Mouse (Mus musculus): ENCODE data around the gene Rabgap1l.

DNA sequence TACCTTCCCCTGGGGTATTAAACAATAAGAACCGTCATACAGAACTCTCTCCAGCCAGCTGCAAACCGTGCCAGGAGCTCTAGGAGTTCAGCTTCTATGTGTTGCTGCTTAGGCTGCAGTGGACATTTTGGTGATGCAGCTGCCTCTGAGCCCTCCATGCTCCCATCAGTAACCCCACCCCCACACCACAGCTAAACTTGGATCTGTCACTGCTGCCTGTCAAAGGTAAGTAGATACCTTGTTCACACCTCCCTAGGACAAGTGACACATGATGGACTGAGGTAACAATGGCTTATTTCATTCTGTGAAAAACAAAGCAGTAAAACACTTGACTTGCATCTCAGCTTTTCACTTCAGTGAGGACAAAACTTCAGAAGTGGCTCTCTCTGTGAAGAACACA lies 344.3 kb downstream of the Rabgap1l start:
- TF ChIP-seq CTCF (conservative IDR thresholded peaks at IDR 0.05; ENCODE audit: low read length) (no peak), POU5F1 (IDR thresholded peaks at IDR 0.05; ENCODE audit: borderline replicate concordance, low read length) (no peak), NANOG (IDR thresholded peaks at IDR 0.05; ENCODE audit: borderline replicate concordance, low read length) (no peak)

Data from E14TG2a.4 (cell line).